Mouse (Mus musculus): Measurements from ENCODE around the gene Maf.

Maf gene

GRCm38 (mm10) chr8:115703056-115703455 is 4.5 kb downstream of the Maf start:
- no peak for DNase-seq

GRCm38 (mm10) chr8:115701001-115701400 is 6.6 kb downstream of the Maf start:
- no peak for DNase-seq

- DNase-seq = no peak
These were observed 8.4 kb downstream of the Maf start for GRCm38 (mm10) chr8:115699151-115699550.

GRCm38 (mm10) chr8:115697410-115697809 is 10.2 kb downstream of the Maf start:
- DNase-seq = no peak

GRCm38 (mm10) chr8:115696661-115697060 is 10.9 kb downstream of the Maf start:
- DNase-seq = no peak

- no peak for DNase-seq
These were observed 20.2 kb downstream of the Maf start for GRCm38 (mm10) chr8:115687349-115687748.

- DNase-seq = no peak
These were observed 24.3 kb downstream of the Maf start for GRCm38 (mm10) chr8:115683309-115683708.

- no peak for DNase-seq
These were observed 28.1 kb downstream of the Maf start for GRCm38 (mm10) chr8:115679539-115679938.

GRCm38 (mm10) chr8:115664866-115665265 is 42.7 kb downstream of the Maf start:
- no peak for DNase-seq

GRCm38 (mm10) chr8:115650110-115650521 is 57.5 kb downstream of the Maf start:
- no peak for DNase-seq

- DNase-seq = no peak
These were observed 62.5 kb downstream of the Maf start for GRCm38 (mm10) chr8:115645139-115645538.

- no peak for DNase-seq
These were observed 65.7 kb downstream of the Maf start for GRCm38 (mm10) chr8:115641936-115642335.

- no peak for DNase-seq
These were observed 67.6 kb downstream of the Maf start for GRCm38 (mm10) chr8:115639951-115640350.

- no peak for DNase-seq
These were observed 70.8 kb downstream of the Maf start for GRCm38 (mm10) chr8:115636751-115637150.
